Mouse (Mus musculus): ENCODE measurements around the gene Zfp992.
"Not testable (repeated sequence)": the region's sequence is repeated elsewhere in the genome, so short reads cannot be mapped to it uniquely, and the experiment has no call there.

DNA sequence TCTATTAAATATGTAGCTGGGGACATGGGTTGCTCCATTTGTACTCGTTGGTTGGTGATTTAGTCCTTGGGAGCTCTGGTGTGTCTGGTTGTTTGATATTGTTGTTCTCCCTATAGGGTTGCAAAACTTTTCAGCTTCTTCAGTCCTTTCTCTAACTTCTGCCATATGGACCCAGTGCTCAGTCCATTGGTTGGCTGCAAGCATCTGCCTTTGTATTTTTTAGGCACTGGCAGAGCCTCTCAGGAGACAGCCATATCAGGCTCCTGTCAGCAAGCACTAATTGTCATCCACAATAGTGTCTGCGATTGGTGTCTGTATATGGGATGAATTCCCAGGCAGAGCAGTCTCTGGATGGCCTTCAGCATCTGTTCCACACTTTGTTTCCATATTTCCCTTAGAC is 1.8 kb upstream of the Zfp992 start:
- not testable (repeated sequence) for TF ChIP-seq CTCF, EP300 (IDR thresholded peaks at IDR 0.05; ENCODE audit: low read depth)
